Mouse (Mus musculus) Patski (cell line): ENCODE results near the gene Ttc28. TPM values are rescaled to one million over a fixed set of nuclear protein-coding genes. Genes with fewer than 3 reads are reported as not detected.

ENCODE experiments used
- ATAC-seq: fragments of 100-300 bp; one replicate; pipeline ENCODE4 v1.8.0; 2021
- CTCF ChIA-PET: fragments of 350-600 bp; sonication (Branson Sonifier 250); formaldehyde crosslinking; loops from one replicate; lab custom pipeline; 2022; ENCODE audit warnings: inconsistent platforms; lab: Charles Lee
- POLR2A ChIA-PET: fragments of 350-600 bp; sonication (Branson Sonifier 250); formaldehyde crosslinking; loops from one replicate; lab custom pipeline; 2022; ENCODE audit warnings: antibody characterized with exemption, inconsistent platforms; lab: Charles Lee
- DNase-seq: peaks from one replicate; pipeline ENCODE4 v3.0.0-alpha.2; 2011; ENCODE audit warnings: low read depth, low spot score
- H3K27me3 ChIP-seq: fragments of 371-371 bp; one replicate; pipeline ENCODE4 v1.5.1; 2021
- CTCF ChIP-seq: fragments of 100-300 bp; IDR thresholded peaks from one replicate; pipeline ENCODE4 v1.5.1; 2021
- in situ Hi-C: fragments of 300-500 bp; cut with MboI; formaldehyde crosslinking; loops from 3 replicates; pipeline ENCODE4 v1.11.1; 2018; ENCODE audit warnings: low pct_unique_long_range_greater_than_20kb, mixed read lengths
- polyA plus RNA-seq: library from polyadenylated mRNA; unstranded; gene quantifications from one replicate; pipeline ENCODE4 v1.2.3, GENCODE M21; 2021

Gene Ttc28
- polyA plus RNA-seq, 1 experiment from 2014 or later = 9.0 TPM

GRCm38 (mm10) chr5:111186600-111186999, 307.0 kb downstream of the Ttc28 start:
- DNase-seq (no peak), ATAC-seq (no peak)
- CTCF ChIA-PET = no interaction called here
- TF ChIP-seq CTCF = no peak
- H3K27me3 ChIP-seq = no peaks in the 10 kb centered on the region
- POLR2A ChIA-PET = no interaction called here
- in situ Hi-C loops = no loop called here

- in situ Hi-C loops = no loop called here
- H3K27me3 ChIP-seq = no peaks in the 10 kb centered on the region
- ATAC-seq (no peak), DNase-seq (no peak)
- TF ChIP-seq CTCF = no peak
- CTCF ChIA-PET = interaction anchor here (1.2 kb wide), 1 partner anchor 269 kb away, joined by 3 read pairs; no protein-coding TSS in a partner anchor
- POLR2A ChIA-PET = no interaction called here
These were observed 312.4 kb downstream of the Ttc28 start for GRCm38 (mm10) chr5:111191972-111192371.

- H3K27me3 ChIP-seq = no peaks in the 10 kb centered on the region
- CTCF ChIA-PET = interaction anchor here (1.0 to 1.7 kb wide), 2 partner anchors 14 to 62 kb away, joined by 5 to 6 read pairs; no protein-coding TSS in a partner anchor
- POLR2A ChIA-PET = interaction anchor here (0.9 kb wide), 1 partner anchor 10 kb away, joined by 3 read pairs; no protein-coding TSS in a partner anchor
- DNase-seq (no peak), ATAC-seq (peak; percentile 65)
- in situ Hi-C loops = no loop called here
- no peak for TF ChIP-seq CTCF
These were observed 315.2 kb downstream of the Ttc28 start for GRCm38 (mm10) chr5:111194829-111195228.

- ATAC-seq = peak; percentile 5
- TF ChIP-seq CTCF = no peak
- DNase-seq = no peak
- in situ Hi-C loops = no loop called here
- ChIA-PET CTCF (interaction anchor here (0.9 to 1.7 kb wide), 7 partner anchors 13 to 77 kb away, joined by 3 to 6 read pairs (median 3); no protein-coding TSS in a partner anchor), POLR2A (interaction anchor here (0.9 kb wide), 1 partner anchor 9 kb away, joined by 3 read pairs; no protein-coding TSS in a partner anchor)
- H3K27me3 ChIP-seq = no peaks in the 10 kb centered on the region
These were observed 316.2 kb downstream of the Ttc28 start for GRCm38 (mm10) chr5:111195488-111196485.

- in situ Hi-C loops = no loop called here
- no peak for ATAC-seq
- no peak for TF ChIP-seq CTCF
These were observed 318.1 kb downstream of the Ttc28 start for GRCm38 (mm10) chr5:111197727-111198126.

GRCm38 (mm10) chr5:111200167-111200840, 320.7 kb downstream of the Ttc28 start:
- ChIA-PET CTCF (interaction anchor here (1.3 kb wide), 2 partner anchors 18 to 77 kb away, joined by 4 read pairs; no protein-coding TSS in a partner anchor), POLR2A (no interaction called here)
- H3K27me3 ChIP-seq = no peaks in the 10 kb centered on the region
- no peak for TF ChIP-seq CTCF
- in situ Hi-C loops = no loop called here
- no peak for DNase-seq
- ATAC-seq = no peak

More at GRCm38 (mm10) chr5:111197727-111198126, 318.1 kb downstream of the Ttc28 start:
- POLR2A ChIA-PET = no interaction called here
- CTCF ChIA-PET = interaction anchor here (1.4 kb wide), 2 partner anchors 29 to 57 kb away, joined by 3 read pairs; no protein-coding TSS in a partner anchor
- no peaks in the 10 kb centered on the region for H3K27me3 ChIP-seq
- DNase-seq = no peak

- ChIA-PET POLR2A (no interaction called here), CTCF (interaction anchor here (1.3 kb wide), 2 partner anchors 17 to 78 kb away, joined by 4 read pairs; no protein-coding TSS in a partner anchor)
- ATAC-seq = no peak
- TF ChIP-seq CTCF = no peak
- DNase-seq = peak; percentile 25
- no peaks in the 10 kb centered on the region for H3K27me3 ChIP-seq
- in situ Hi-C loops = no loop called here
These were observed 321.5 kb downstream of the Ttc28 start for GRCm38 (mm10) chr5:111200915-111201610.

- ATAC-seq (no peak), DNase-seq (no peak)
- TF ChIP-seq CTCF = no peak
- in situ Hi-C loops = no loop called here
- CTCF ChIA-PET = interaction anchor here (1.0 to 1.5 kb wide), 6 partner anchors 10 to 565 kb away, joined by 3 to 4 read pairs (median 3); no protein-coding TSS in a partner anchor
- H3K27me3 ChIP-seq = no peaks in the 10 kb centered on the region
- POLR2A ChIA-PET = interaction anchor here (1.0 kb wide), 1 partner anchor 9 kb away, joined by 3 read pairs; no protein-coding TSS in a partner anchor
These were observed 324.6 kb downstream of the Ttc28 start for GRCm38 (mm10) chr5:111204221-111204620.

- POLR2A ChIA-PET = interaction anchor here (1.0 kb wide), 1 partner anchor 10 kb away, joined by 3 read pairs; no protein-coding TSS in a partner anchor
- no peak for DNase-seq
These were observed 325.5 kb downstream of the Ttc28 start for GRCm38 (mm10) chr5:111204976-111205586.

More at GRCm38 (mm10) chr5:111204976-111205586, 325.5 kb downstream of the Ttc28 start:
- in situ Hi-C loops = loop anchor here (5.0 kb wide), 3 partner anchors 47 to 223 kb away; no protein-coding TSS in a partner anchor
- no peaks in the 10 kb centered on the region for H3K27me3 ChIP-seq
- CTCF ChIA-PET = interaction anchor here (1.1 to 1.5 kb wide), 5 partner anchors 14 to 566 kb away, joined by 3 to 4 read pairs (median 3); no protein-coding TSS in a partner anchor
- TF ChIP-seq CTCF = no peak
- peak; percentile 45 for ATAC-seq
